Mouse (Mus musculus) layer of hippocampus, postnatal 10 days (tissue): ENCODE measurements at regions not wholly inside any gene's neighbourhood (a gene's known extent, or its start where the extent isn't known, plus 50 kb on each side); places are given as distances from the start of the nearest gene placed in this dataset.

Source experiments
- DNase-seq, 2 experiments: peaks; one replicate each; pipeline ENCODE4 v3.0.0; 2021; ENCODE audit warnings: low spot score in 2 of 2

GRCm38 (mm10) chr9:90367745-90368144 lies 97.1 kb upstream of the Tbc1d2b start:
- DNase-seq: peak; percentile 7 to 14

- no peak for DNase-seq
Observed at GRCm38 (mm10) chr9:90326531-90326930, 55.9 kb upstream of the Tbc1d2b start.
